ENCODE assay signal across 8 mouse cellular contexts in the genomic region with DNA sequence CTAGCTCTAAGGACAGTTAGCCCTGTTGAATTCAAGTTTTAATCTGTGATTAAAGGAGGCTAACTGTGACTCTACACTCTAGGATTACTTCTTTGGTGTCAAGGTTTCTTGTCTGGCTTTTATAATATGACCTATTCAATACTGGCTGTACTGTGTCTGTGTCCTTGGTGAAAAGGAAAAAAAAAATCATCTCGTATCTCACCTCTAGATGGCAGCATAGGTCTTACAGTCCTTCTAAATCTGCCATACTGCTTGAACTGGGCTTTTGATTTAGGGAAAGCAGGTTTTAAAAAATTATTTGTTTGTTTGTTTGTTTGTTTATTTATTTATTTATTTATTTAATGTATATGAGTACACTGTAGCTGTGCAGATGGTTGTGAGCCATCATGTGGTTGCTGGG. TPM values are rescaled to one million over a fixed set of nuclear protein-coding genes. Genes with fewer than 3 reads are reported as not detected.
DNase-seq lines count a peak whose midpoint lies in the region; ATAC-seq lines count a peak whose summit lies in the region.

No protein-coding gene starts in this region.

- DNase-seq in adrenal gland, postnatal 10 days = peak; percentile 12
- no peak for DNase-seq in adrenal gland, postnatal 4 days (ENCODE audit: low spot score in 2 of 2)
- DNase-seq in left cerebral cortex, adult 11 months (ENCODE audit: low spot score) = peak; percentile 53
- no peak for DNase-seq in left cerebral cortex, adult 18-20 months (ENCODE audit: low spot score in 2 of 2)
- peak; percentile 72 for DNase-seq in brain, adult 2 months (ENCODE audit: low read depth, low spot score)
- DNase-seq in urinary bladder, postnatal 14 days (ENCODE audit: low spot score) = no peak
- DNase-seq in spleen, postnatal 14 days (ENCODE audit: low spot score in 2 of 2) = no peak

- peak; percentile 78 for ATAC-seq in megakaryocyte progenitor cell, adult 5-6 weeks (replicated peaks; ENCODE audit: poor library complexity)

RNA-seq across cellular contexts. Expression of a gene that starts 17.5 kb away (rescaled TPM):
- total RNA-seq in adrenal gland, postnatal 10 days (2021) = 10 to 100 TPM; 10.9 to 11.2 TPM
- total RNA-seq in adrenal gland, postnatal 4 days (2021) = 10 to 100 TPM; 11.7 to 12.9 TPM
- total RNA-seq in left cerebral cortex, adult 18-20 months (2021) = 10 to 100 TPM; 25.2 to 25.7 TPM
- total RNA-seq in megakaryocyte progenitor cell, adult 5-6 weeks (2015) = 10.1 and 15.8 TPM in 2 replicates
- total RNA-seq in megakaryocyte progenitor cell, adult 5-6 weeks (2017) = 14.2 and 21.0 TPM in 2 replicates

RNA-seq across cellular contexts. Expression of a gene that starts 17.9 kb away (rescaled TPM):
- 100 to 1,000 TPM; 230 to 234 TPM for total RNA-seq in adrenal gland, postnatal 10 days (2021)
- 100 to 1,000 TPM in 1 of 2 experiments, 10 to 100 TPM in 1; 98.9 to 103 TPM for total RNA-seq in adrenal gland, postnatal 4 days (2021)
- total RNA-seq in left cerebral cortex, adult 18-20 months (2021) = 10 to 100 TPM; 51.2 to 54.9 TPM
- 16.3 and 17.2 TPM in 2 replicates for total RNA-seq in megakaryocyte progenitor cell, adult 5-6 weeks (2015)
- 9.1 and 12.0 TPM in 2 replicates for total RNA-seq in megakaryocyte progenitor cell, adult 5-6 weeks (2017)

RNA-seq across cellular contexts. Expression of a gene that starts 51.7 kb away (rescaled TPM):
- total RNA-seq in adrenal gland, postnatal 10 days (2021) = 10 to 100 TPM; 13.9 to 14.7 TPM
- 10 to 100 TPM; 19.4 to 19.6 TPM for total RNA-seq in adrenal gland, postnatal 4 days (2021)
- 10 to 100 TPM; 11.1 to 13.0 TPM for total RNA-seq in left cerebral cortex, adult 18-20 months (2021)
- 28.4 and 33.5 TPM in 2 replicates for total RNA-seq in megakaryocyte progenitor cell, adult 5-6 weeks (2015)
- 27.4 and 31.9 TPM in 2 replicates for total RNA-seq in megakaryocyte progenitor cell, adult 5-6 weeks (2017)

RNA-seq across cellular contexts. Expression of a gene that starts 59.8 kb away (rescaled TPM):
- total RNA-seq in adrenal gland, postnatal 10 days (2021) = 1 to 10 TPM; 5.7 to 8.4 TPM
- total RNA-seq in adrenal gland, postnatal 4 days (2021) = 1 to 10 TPM; 3.0 to 5.1 TPM
- total RNA-seq in left cerebral cortex, adult 18-20 months (2021) = 1 to 10 TPM; 6.5 to 9.7 TPM
- 2.5 and 3.6 TPM in 2 replicates for total RNA-seq in megakaryocyte progenitor cell, adult 5-6 weeks (2015)
- total RNA-seq in megakaryocyte progenitor cell, adult 5-6 weeks (2017) = 3.0 and 12.4 TPM in 2 replicates

RNA-seq across cellular contexts. Expression of a gene that starts 59.9 kb away (rescaled TPM):
- total RNA-seq in adrenal gland, postnatal 10 days (2021) = 10 to 100 TPM; 66.3 to 74.5 TPM
- 10 to 100 TPM; 58.3 to 61.3 TPM for total RNA-seq in adrenal gland, postnatal 4 days (2021)
- 10 to 100 TPM; 24.4 to 24.6 TPM for total RNA-seq in left cerebral cortex, adult 18-20 months (2021)
- total RNA-seq in megakaryocyte progenitor cell, adult 5-6 weeks (2015) = 13.5 and 20.1 TPM in 2 replicates
- total RNA-seq in megakaryocyte progenitor cell, adult 5-6 weeks (2017) = 18.4 and 23.7 TPM in 2 replicates

Comparison
In these comparisons a context has a peak if more than half of its experiments do, and no peak if none do; other contexts are left out.
1. DNase-seq: peak in adrenal gland, postnatal 10 days (single experiment), left cerebral cortex, adult 11 months (single experiment) and brain, adult 2 months (single experiment); none in adrenal gland, postnatal 4 days (0 of 2), left cerebral cortex, adult 18-20 months (0 of 2), urinary bladder, postnatal 14 days (single experiment) and spleen, postnatal 14 days (0 of 2).